Mouse (Mus musculus): ENCODE data around the gene Nudt7. TPM values are rescaled to one million over a fixed set of nuclear protein-coding genes. Genes with fewer than 3 reads are reported as not detected.

Gene Nudt7
- polyA plus RNA-seq, 1 experiment = 11.5 TPM

DNA sequence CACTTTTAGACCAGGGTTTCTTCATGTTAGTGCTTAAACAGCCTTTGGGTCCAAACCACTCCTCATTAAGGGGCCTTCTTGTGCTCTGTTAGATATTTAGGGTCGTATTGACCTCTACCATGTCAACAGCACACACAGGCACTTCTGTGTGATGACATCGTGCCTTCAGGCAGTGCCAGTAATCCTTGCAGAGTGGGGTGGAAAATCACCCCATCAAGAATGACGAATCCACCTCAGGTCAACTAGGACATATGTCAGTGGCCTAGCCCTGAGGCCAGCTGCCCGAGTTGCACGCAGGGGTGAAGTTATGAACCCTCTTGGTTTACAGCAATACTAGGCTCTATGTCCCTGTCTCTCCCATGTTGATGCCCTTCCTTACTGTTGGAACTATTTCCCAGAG, 3.8 kb downstream of the Nudt7 start:
- no peak overlapping the region for H3K27ac ChIP-seq (ENCODE audit: insufficient read depth, low read length)
- no peak for TF ChIP-seq POLR2A (IDR thresholded peaks at IDR 0.05; ENCODE audit: low read depth, low read length)
- TF ChIP-seq CTCF (IDR thresholded peaks at IDR 0.05; ENCODE audit: borderline replicate concordance, insufficient read depth, low read length) = no peak
- H3K4me3 ChIP-seq (ENCODE audit: insufficient read depth, low read length) = no peak overlapping the region
- no peaks in the 10 kb centered on the region for H3K4me1 ChIP-seq (ENCODE audit: control insufficient read depth, insufficient read depth, low read length)

DNA sequence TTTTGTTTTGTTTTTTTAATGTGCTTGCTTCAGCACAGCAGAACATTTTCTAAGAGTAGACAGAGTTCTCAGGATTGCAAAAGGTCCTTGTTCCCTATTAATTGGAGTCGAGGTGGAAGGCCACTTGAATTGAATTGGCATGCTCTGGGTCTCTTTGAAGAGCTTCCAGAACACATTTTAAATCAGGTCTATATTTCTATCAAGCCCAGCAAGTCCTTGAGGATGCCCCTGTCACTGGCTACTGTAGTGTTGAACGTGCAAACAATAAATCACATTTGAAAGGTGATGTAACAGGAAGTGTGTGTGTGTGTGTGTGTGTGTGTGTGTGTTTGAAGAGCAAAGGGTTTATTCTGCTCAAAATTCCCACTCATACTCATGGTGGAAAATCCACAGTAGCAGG, 7.1 kb downstream of the Nudt7 start:
- no peak overlapping the region for H3K4me3 ChIP-seq (ENCODE audit: insufficient read depth, low read length)
- TF ChIP-seq POLR2A (IDR thresholded peaks at IDR 0.05; ENCODE audit: low read depth, low read length) (no peak), CTCF (IDR thresholded peaks at IDR 0.05; ENCODE audit: borderline replicate concordance, insufficient read depth, low read length) (no peak)

DNA sequence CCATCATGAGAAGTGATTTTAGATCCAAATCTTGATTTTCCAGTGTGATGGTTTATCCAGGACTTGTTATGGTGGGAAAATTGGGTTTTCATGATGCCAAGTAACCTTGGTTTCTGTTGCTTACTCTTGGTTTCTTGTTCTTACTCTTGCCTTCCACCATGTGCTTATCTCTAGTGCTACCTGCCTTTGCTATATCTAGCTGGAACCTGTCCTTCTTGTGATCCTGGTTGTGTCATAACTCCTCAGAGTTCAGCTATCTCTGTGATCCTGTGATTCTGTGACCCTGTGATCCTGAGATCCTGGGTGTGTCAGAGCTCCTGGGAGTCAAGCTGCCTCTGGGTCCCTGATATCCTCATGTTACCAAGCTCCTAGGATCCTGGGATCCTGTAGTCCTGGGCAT, 8.8 kb downstream of the Nudt7 start:
- Histone ChIP-seq H3K27ac (ENCODE audit: insufficient read depth, low read length) (no peak overlapping the region), H3K4me1 (ENCODE audit: control insufficient read depth, insufficient read depth, low read length) (no peaks in the 10 kb centered on the region), H3K4me3 (ENCODE audit: insufficient read depth, low read length) (no peak overlapping the region)
- TF ChIP-seq POLR2A (IDR thresholded peaks at IDR 0.05; ENCODE audit: low read depth, low read length) (no peak), CTCF (IDR thresholded peaks at IDR 0.05; ENCODE audit: borderline replicate concordance, insufficient read depth, low read length) (no peak)

More for the DNA sequence above, 7.1 kb downstream of the Nudt7 start:
- H3K4me1 ChIP-seq (ENCODE audit: control insufficient read depth, insufficient read depth, low read length) = no peaks in the 10 kb centered on the region
- no peak overlapping the region for H3K27ac ChIP-seq (ENCODE audit: insufficient read depth, low read length)

GRCm38 (mm10) chr8:114143645-114144290, 10.4 kb downstream of the Nudt7 start:
- no peak overlapping the region for H3K27ac ChIP-seq (ENCODE audit: insufficient read depth, low read length)
- no peak for TF ChIP-seq POLR2A (IDR thresholded peaks at IDR 0.05; ENCODE audit: low read depth, low read length)
- no peak for TF ChIP-seq CTCF (IDR thresholded peaks at IDR 0.05; ENCODE audit: borderline replicate concordance, insufficient read depth, low read length)
- no peak overlapping the region for H3K4me3 ChIP-seq (ENCODE audit: insufficient read depth, low read length)
- no peaks in the 10 kb centered on the region for H3K4me1 ChIP-seq (ENCODE audit: control insufficient read depth, insufficient read depth, low read length)

DNA sequence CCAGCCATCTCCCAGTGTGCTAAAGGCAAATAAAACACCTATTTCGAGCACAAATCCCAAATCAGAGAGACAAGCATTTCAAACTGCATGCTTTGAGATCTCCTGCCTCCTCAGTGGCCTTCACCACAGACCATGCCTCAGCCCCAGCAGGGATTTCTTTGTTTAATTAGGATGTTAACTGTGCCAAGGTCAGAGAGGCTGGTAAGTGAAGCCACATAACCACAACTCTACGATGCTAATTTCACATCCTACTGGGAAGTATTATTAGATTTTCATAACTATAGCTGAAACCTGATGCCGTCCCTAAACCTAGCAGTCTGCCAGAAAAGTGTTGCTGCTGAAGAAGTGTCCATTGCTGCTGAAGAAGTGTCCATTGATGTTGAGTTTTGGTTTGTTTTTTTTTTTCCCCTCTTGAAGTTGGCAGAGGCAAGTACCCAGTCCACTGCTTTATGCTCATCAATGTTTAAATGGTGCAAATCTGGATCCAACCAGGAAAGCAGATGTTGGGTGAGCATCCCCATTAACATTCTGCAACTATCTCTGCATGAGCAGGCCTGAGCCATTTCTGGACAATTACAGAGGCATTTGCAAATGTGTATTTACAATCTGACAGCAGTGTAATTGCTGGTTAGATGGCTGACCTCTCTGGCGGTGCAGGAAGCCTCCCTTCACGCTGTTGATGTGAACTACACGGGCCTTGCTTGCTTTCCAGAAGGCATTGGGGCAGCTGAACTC, 20.1 kb downstream of the Nudt7 start:
- H3K4me1 ChIP-seq (ENCODE audit: control insufficient read depth, insufficient read depth, low read length) = no peaks in the 10 kb centered on the region
- H3K27ac ChIP-seq (ENCODE audit: insufficient read depth, low read length) = no peak overlapping the region
- no peak for TF ChIP-seq POLR2A (IDR thresholded peaks at IDR 0.05; ENCODE audit: low read depth, low read length)
- no peak for TF ChIP-seq CTCF (IDR thresholded peaks at IDR 0.05; ENCODE audit: borderline replicate concordance, insufficient read depth, low read length)
- H3K4me3 ChIP-seq (ENCODE audit: insufficient read depth, low read length) = no peak overlapping the region

GRCm38 (mm10) chr8:114158586-114158985, 25.2 kb downstream of the Nudt7 start:
- TF ChIP-seq POLR2A (IDR thresholded peaks at IDR 0.05; ENCODE audit: low read depth, low read length) (no peak), CTCF (IDR thresholded peaks at IDR 0.05; ENCODE audit: borderline replicate concordance, insufficient read depth, low read length) (no peak)
- no peaks in the 10 kb centered on the region for H3K4me1 ChIP-seq (ENCODE audit: control insufficient read depth, insufficient read depth, low read length)
- no peak overlapping the region for H3K27ac ChIP-seq (ENCODE audit: insufficient read depth, low read length)
- no peak overlapping the region for H3K4me3 ChIP-seq (ENCODE audit: insufficient read depth, low read length)

DNA sequence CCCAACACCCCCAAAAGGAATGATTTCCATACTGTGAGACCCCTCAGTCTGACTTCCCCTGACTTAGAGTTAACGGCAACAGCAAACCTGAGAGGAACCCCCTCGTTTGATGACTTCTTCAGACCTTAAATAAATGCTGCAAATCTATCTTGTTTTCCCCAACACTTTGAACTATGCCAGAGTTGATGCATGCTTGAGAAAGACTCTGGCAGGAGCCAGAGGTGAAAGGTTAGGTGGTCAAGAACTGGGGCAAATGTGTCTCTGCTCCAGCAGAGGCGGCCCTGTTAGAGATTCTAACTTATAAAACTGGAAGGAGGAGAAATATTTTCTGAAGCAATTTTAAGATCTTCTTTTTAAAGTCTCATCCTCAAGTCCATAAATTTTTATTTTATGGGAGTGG, 26.3 kb downstream of the Nudt7 start:
- Histone ChIP-seq H3K4me3 (ENCODE audit: insufficient read depth, low read length) (no peak overlapping the region), H3K27ac (ENCODE audit: insufficient read depth, low read length) (no peak overlapping the region), H3K4me1 (ENCODE audit: control insufficient read depth, insufficient read depth, low read length) (no peaks in the 10 kb centered on the region)
- TF ChIP-seq POLR2A (IDR thresholded peaks at IDR 0.05; ENCODE audit: low read depth, low read length) (no peak), CTCF (IDR thresholded peaks at IDR 0.05; ENCODE audit: borderline replicate concordance, insufficient read depth, low read length) (no peak)

- no peak overlapping the region for H3K27ac ChIP-seq (ENCODE audit: insufficient read depth, low read length)
- no peak for TF ChIP-seq CTCF (IDR thresholded peaks at IDR 0.05; ENCODE audit: borderline replicate concordance, insufficient read depth, low read length)
- no peak for TF ChIP-seq POLR2A (IDR thresholded peaks at IDR 0.05; ENCODE audit: low read depth, low read length)
- H3K4me3 ChIP-seq (ENCODE audit: insufficient read depth, low read length) = no peak overlapping the region
- no peaks in the 10 kb centered on the region for H3K4me1 ChIP-seq (ENCODE audit: control insufficient read depth, insufficient read depth, low read length)
Measured at GRCm38 (mm10) chr8:114163871-114164270, 30.5 kb downstream of the Nudt7 start.

- no peaks in the 10 kb centered on the region for H3K4me1 ChIP-seq (ENCODE audit: control insufficient read depth, insufficient read depth, low read length)
- TF ChIP-seq POLR2A (IDR thresholded peaks at IDR 0.05; ENCODE audit: low read depth, low read length) (no peak), CTCF (IDR thresholded peaks at IDR 0.05; ENCODE audit: borderline replicate concordance, insufficient read depth, low read length) (no peak)
- H3K27ac ChIP-seq (ENCODE audit: insufficient read depth, low read length) = no peak overlapping the region
- H3K4me3 ChIP-seq (ENCODE audit: insufficient read depth, low read length) = no peak overlapping the region
Measured at GRCm38 (mm10) chr8:114164444-114165096, 31.2 kb downstream of the Nudt7 start.

GRCm38 (mm10) chr8:114165741-114166140, 32.4 kb downstream of the Nudt7 start:
- H3K27ac ChIP-seq (ENCODE audit: insufficient read depth, low read length) = no peak overlapping the region
- no peaks in the 10 kb centered on the region for H3K4me1 ChIP-seq (ENCODE audit: control insufficient read depth, insufficient read depth, low read length)
- H3K4me3 ChIP-seq (ENCODE audit: insufficient read depth, low read length) = no peak overlapping the region
- TF ChIP-seq POLR2A (IDR thresholded peaks at IDR 0.05; ENCODE audit: low read depth, low read length) (no peak), CTCF (IDR thresholded peaks at IDR 0.05; ENCODE audit: borderline replicate concordance, insufficient read depth, low read length) (no peak)

Measured in embryonic fibroblast, embryonic 13.5 days (primary cell).